ENCODE assay signal across 9 mouse cellular contexts in genomic region chr19:40395757-40396661, GRCm38 (mm10).
DNase-seq lines count a peak whose midpoint lies in the region; ATAC-seq and TF ChIP-seq lines count a peak whose summit lies in the region.
"Had no signal": no experiment of that assay in that cellular context is flagged by ENCODE, and none has a peak within 500 bp of the region (broad histone marks: within the 10 kb centered on the region; RNA-seq: fewer than 3 reads in every experiment).

No protein-coding gene starts in this region.

- ATAC-seq in hindbrain, embryonic 11.5 days (ENCODE audit: low FRiP score): no peak
- peak; percentile 4; the same call in 1 of the 2 replicates for ATAC-seq in forebrain, embryonic 16.5 days

- peak overlapping the region; percentile 36 for H3K27ac ChIP-seq in hindbrain, embryonic 10.5 days
- no peak overlapping the region for H3K27ac ChIP-seq in hindbrain, embryonic 11.5 days (ENCODE audit: low read depth, low read length)
- H3K27ac ChIP-seq in forebrain, embryonic 16.5 days (ENCODE audit: low read length): no peak overlapping the region
- H3K27ac ChIP-seq in limb, embryonic 10.5 days: peak overlapping the region; percentile 34; the same call in 1 of the 2 replicates
- no peak overlapping the region for H3K27ac ChIP-seq in thymus, adult 2 months (ENCODE audit: control insufficient read depth, insufficient read depth, low read length)

- WGBS in hindbrain, embryonic 10.5 days: 71% methylated on average over 14 of the region's 14 CpGs
- 70% methylated on average over 14 of the region's 14 CpGs for WGBS in hindbrain, embryonic 11.5 days
- WGBS in forebrain, embryonic 16.5 days: 61% methylated on average over 14 of the region's 14 CpGs
- WGBS in limb, embryonic 10.5 days: 91% methylated on average over 14 of the region's 14 CpGs
- WGBS in thymus, adult 2 months: 91% methylated on average over 14 of the region's 14 CpGs

- H3K27me3 ChIP-seq in hindbrain, embryonic 10.5 days (ENCODE audit: insufficient read depth, poor library complexity, severe bottlenecking): no peaks in the 10 kb centered on the region
- H3K27me3 ChIP-seq in hindbrain, embryonic 11.5 days (ENCODE audit: control insufficient read depth, insufficient read depth, low read length): no peaks in the 10 kb centered on the region
- H3K27me3 ChIP-seq in forebrain, embryonic 16.5 days (replicated peaks; ENCODE audit: control insufficient read depth, insufficient read depth, low read length): no peaks in the 10 kb centered on the region
- no peaks in the 10 kb centered on the region for H3K27me3 ChIP-seq in limb, embryonic 10.5 days (ENCODE audit: low read depth, poor library complexity, severe bottlenecking)
- H3K27me3 ChIP-seq in thymus, adult 2 months (ENCODE audit: control insufficient read depth, insufficient read depth, low read length): no peaks in the 10 kb centered on the region
- H3K27me3 ChIP-seq: CH12.LX had no signal

- no peak for TF ChIP-seq POLR2A in thymus, adult 2 months (IDR thresholded peaks at IDR 0.05; ENCODE audit: control insufficient read depth, extremely low read depth, insufficient read depth, low read length, poor library complexity)

- 0 out of 2 replicates have a peak, but pooled peaks cover 6% of the 10 kb centered on the region for H3K36me3 ChIP-seq in hindbrain, embryonic 10.5 days
- no peaks in the 10 kb centered on the region for H3K36me3 ChIP-seq in hindbrain, embryonic 11.5 days (ENCODE audit: control insufficient read depth, insufficient read depth, low read length)
- H3K36me3 ChIP-seq in forebrain, embryonic 16.5 days (ENCODE audit: control insufficient read depth, insufficient read depth): no peaks in the 10 kb centered on the region
- H3K36me3 ChIP-seq in limb, embryonic 10.5 days: no peaks in the 10 kb centered on the region
- no peaks in the 10 kb centered on the region for H3K36me3 ChIP-seq in thymus, adult 2 months (ENCODE audit: control insufficient read depth, insufficient read depth, low read length)

- H3K9me3 ChIP-seq in hindbrain, embryonic 10.5 days: no peaks in the 10 kb centered on the region
- H3K9me3 ChIP-seq in hindbrain, embryonic 11.5 days (ENCODE audit: control insufficient read depth, low read length): no peaks in the 10 kb centered on the region
- H3K9me3 ChIP-seq in forebrain, embryonic 16.5 days (ENCODE audit: control insufficient read depth, low read length): no peaks in the 10 kb centered on the region
- no peaks in the 10 kb centered on the region for H3K9me3 ChIP-seq in limb, embryonic 10.5 days (replicated peaks)

- no peak overlapping the region for H3K4me3 ChIP-seq in hindbrain, embryonic 10.5 days
- H3K4me3 ChIP-seq in hindbrain, embryonic 11.5 days (ENCODE audit: low read depth, low read length): no peak overlapping the region
- H3K4me3 ChIP-seq in forebrain, embryonic 16.5 days (replicated peaks; ENCODE audit: low read length): no peak overlapping the region
- no peak overlapping the region for H3K4me3 ChIP-seq in limb, embryonic 10.5 days
- no peak overlapping the region for H3K4me3 ChIP-seq in thymus, adult 2 months (ENCODE audit: control insufficient read depth, insufficient read depth, low read length)

- H3K4me2 ChIP-seq in hindbrain, embryonic 11.5 days (replicated peaks; ENCODE audit: low read depth, low read length): no peak overlapping the region
- H3K4me2 ChIP-seq in forebrain, embryonic 16.5 days (ENCODE audit: low read length): no peak overlapping the region

- no peak for TF ChIP-seq CTCF in thymus, adult 2 months (IDR thresholded peaks at IDR 0.05; ENCODE audit: borderline replicate concordance, control insufficient read depth, extremely low read depth, insufficient read depth, low read length, poor library complexity)

- peaks cover 17% of the 10 kb centered on the region for H3K4me1 ChIP-seq in hindbrain, embryonic 10.5 days (replicated peaks)
- no peaks in the 10 kb centered on the region for H3K4me1 ChIP-seq in hindbrain, embryonic 11.5 days (replicated peaks; ENCODE audit: control insufficient read depth, insufficient read depth, low read length)
- peaks cover 7% of the 10 kb centered on the region; the same call in 1 of the 2 replicates for H3K4me1 ChIP-seq in forebrain, embryonic 16.5 days (replicated peaks; ENCODE audit: control insufficient read depth, insufficient read depth, low read length)
- peaks cover 14% of the 10 kb centered on the region for H3K4me1 ChIP-seq in limb, embryonic 10.5 days
- peaks cover 2% of the 10 kb centered on the region; the same call in 1 of the 2 replicates for H3K4me1 ChIP-seq in thymus, adult 2 months (replicated peaks; ENCODE audit: control insufficient read depth, insufficient read depth, low read length)

- H3K9ac ChIP-seq in hindbrain, embryonic 11.5 days (ENCODE audit: low read depth, low read length): no peak overlapping the region
- no peak overlapping the region for H3K9ac ChIP-seq in forebrain, embryonic 16.5 days (replicated peaks; ENCODE audit: low read depth, low read length)

- DNase-seq in hindbrain, embryonic 10.5 days (ENCODE audit: low spot score): no peak
- DNase-seq in hindbrain, embryonic 11.5 days (ENCODE audit: low spot score): no peak
- peak; percentile 84 for DNase-seq in brain, adult 2 months (ENCODE audit: low read depth, low spot score)
- DNase-seq in limb, embryonic 10.5 days (ENCODE audit: low spot score): no peak
- no peak for DNase-seq in c-Kit-positive CD71-positive TER-119-positive erythroid progenitor cells, embryonic 14.5 days (ENCODE audit: low spot score)
- no peak for DNase-seq in thymus, adult 2 months
- DNase-seq in right cerebral cortex, postnatal 10 days (ENCODE audit: low spot score in 2 of 2): no peak

Comparison
In these comparisons a context has a peak if more than half of its experiments do, and no peak if none do; other contexts are left out.
1. H3K27ac ChIP-seq: peak in hindbrain, embryonic 10.5 days (single experiment) and limb, embryonic 10.5 days (single experiment); none in hindbrain, embryonic 11.5 days (single experiment), forebrain, embryonic 16.5 days (single experiment) and thymus, adult 2 months (single experiment).